Comparison of ENCODE assay signal across 19 mouse cellular contexts in genomic region chr13:47246459-47246858, GRCm38 (mm10).
DNase-seq lines count a peak whose midpoint lies in the region; ATAC-seq and TF ChIP-seq lines count a peak whose summit lies in the region.
"Had no signal": no experiment of that assay in that cellular context is flagged by ENCODE, and none has a peak within 500 bp of the region (broad histone marks: within the 10 kb centered on the region; RNA-seq: fewer than 3 reads in every experiment).

No protein-coding gene starts in this region.

- no peak for TF ChIP-seq CTCF in liver, adult 2 months (IDR thresholded peaks at IDR 0.05; ENCODE audit: low read depth, low read length)
- TF ChIP-seq CTCF in brain, embryonic 14.5 days (IDR thresholded peaks at IDR 0.05; ENCODE audit: borderline replicate concordance, extremely low read depth, insufficient read depth, insufficient read length): no peak
- peak; percentile 46; the same call in 1 of the 2 replicates for TF ChIP-seq CTCF in midbrain, postnatal 0 days (IDR thresholded peaks at IDR 0.05)

- no peaks in the 10 kb centered on the region for H3K27me3 ChIP-seq in heart, embryonic 10.5 days (ENCODE audit: insufficient read depth, poor library complexity, severe bottlenecking)
- H3K27me3 ChIP-seq in liver, adult 2 months (ENCODE audit: control insufficient read depth, insufficient read depth, low read length): no peaks in the 10 kb centered on the region
- H3K27me3 ChIP-seq in midbrain, postnatal 0 days (ENCODE audit: insufficient read depth, low read length): no peaks in the 10 kb centered on the region
- H3K27me3 ChIP-seq: embryonic facial prominence, embryonic 15.5 days had no signal

- 0 out of 2 replicates have a peak overlapping the region, but pooled peaks have one; percentile 22 for H3K27ac ChIP-seq in heart, embryonic 10.5 days
- peak overlapping the region; percentile 99 for H3K27ac ChIP-seq in liver, adult 2 months (replicated peaks; ENCODE audit: insufficient read depth, low read depth, low read length)
- 0 out of 2 replicates have a peak overlapping the region, but pooled peaks have one; percentile 18 for H3K27ac ChIP-seq in midbrain, postnatal 0 days (ENCODE audit: low read depth, low read length)
- H3K27ac ChIP-seq: embryonic facial prominence, embryonic 15.5 days; forebrain, embryonic 10.5 days; gastrocnemius, adult 2 months; hindbrain, embryonic 10.5 days; hindbrain, embryonic 14.5 days had no signal

- H3K4me1 ChIP-seq in heart, embryonic 10.5 days: peaks cover 39% of the 10 kb centered on the region
- peaks cover 48% of the 10 kb centered on the region for H3K4me1 ChIP-seq in liver, adult 2 months (ENCODE audit: control insufficient read depth, insufficient read depth, low read length)
- H3K4me1 ChIP-seq in midbrain, postnatal 0 days (ENCODE audit: insufficient read depth, low read length): 0 out of 2 replicates have a peak, but pooled peaks cover 8% of the 10 kb centered on the region

- no peak for DNase-seq in heart, embryonic 10.5 days (ENCODE audit: low spot score)
- no peak for DNase-seq in heart, adult 9 months (ENCODE audit: low spot score in 2 of 2)
- DNase-seq in liver, adult 2 months (ENCODE audit: extremely low read depth, low read depth, low spot score): no peak
- DNase-seq in liver: no peak
- peak; percentile 72 for DNase-seq in brain, embryonic 14.5 days (ENCODE audit: low read depth)
- DNase-seq in midbrain, postnatal 0 days (ENCODE audit: low spot score): no peak
- no peak for DNase-seq in c-Kit-positive CD71-positive TER-119-positive erythroid progenitor cells, embryonic 14.5 days (ENCODE audit: low spot score)
- DNase-seq: adrenal gland, postnatal 10 days; cerebellum, adult 18-20 months; cerebellum, adult 9-11 months; gastrocnemius, adult 2 months; gastrocnemius, postnatal 25 days had no signal

- no peak for ATAC-seq in midbrain, postnatal 0 days (ENCODE audit: low FRiP score)
- ATAC-seq: forebrain, embryonic 14.5 days had no signal

- H3K4me3 ChIP-seq in heart, embryonic 10.5 days: no peak overlapping the region
- no peak overlapping the region for H3K4me3 ChIP-seq in liver, adult 2 months (ENCODE audit: insufficient read depth, low read depth, low read length)
- no peak overlapping the region for H3K4me3 ChIP-seq in midbrain, postnatal 0 days (ENCODE audit: low read depth, low read length)
- H3K4me3 ChIP-seq: embryonic facial prominence, embryonic 15.5 days; erythroblast, embryonic 14.5 days; forebrain, embryonic 10.5 days; gastrocnemius, adult 2 months; hindbrain, embryonic 10.5 days had no signal

- H3K9me3 ChIP-seq in heart, embryonic 10.5 days: no peaks in the 10 kb centered on the region
- no peaks in the 10 kb centered on the region for H3K9me3 ChIP-seq in midbrain, postnatal 0 days (ENCODE audit: low read length)
- H3K9me3 ChIP-seq: embryonic facial prominence, embryonic 15.5 days; forebrain, embryonic 10.5 days; hindbrain, embryonic 10.5 days had no signal

- H3K79me2 ChIP-seq in liver, adult 2 months (ENCODE audit: control insufficient read depth, insufficient read depth, low read length): no peaks in the 10 kb centered on the region

- no peak overlapping the region for H3K4me2 ChIP-seq in midbrain, postnatal 0 days (ENCODE audit: low read depth, low read length, poor library complexity, severe bottlenecking)
- H3K4me2 ChIP-seq: embryonic facial prominence, embryonic 15.5 days; heart, embryonic 11.5 days; hindbrain, embryonic 14.5 days had no signal

- H3K36me3 ChIP-seq in heart, embryonic 10.5 days: peaks cover 14% of the 10 kb centered on the region; the same call in 1 of the 2 replicates
- peaks cover 36% of the 10 kb centered on the region for H3K36me3 ChIP-seq in liver, adult 2 months (ENCODE audit: control insufficient read depth, insufficient read depth, low read length)
- H3K36me3 ChIP-seq in midbrain, postnatal 0 days (ENCODE audit: insufficient read depth, low read length): no peaks in the 10 kb centered on the region
- H3K36me3 ChIP-seq: embryonic facial prominence, embryonic 15.5 days; forebrain, embryonic 10.5 days; hindbrain, embryonic 10.5 days had no signal

- H3K9ac ChIP-seq in liver, adult 2 months (ENCODE audit: low read depth, low read length): peak overlapping the region; percentile 36; the same call in 1 of the 2 replicates
- H3K9ac ChIP-seq in midbrain, postnatal 0 days (replicated peaks; ENCODE audit: low read length, poor library complexity, severe bottlenecking): no peak overlapping the region
- H3K9ac ChIP-seq: embryonic facial prominence, embryonic 15.5 days; hindbrain, embryonic 14.5 days had no signal

- no peak for TF ChIP-seq POLR2A in liver, adult 2 months (IDR thresholded peaks at IDR 0.05; ENCODE audit: extremely low read depth, insufficient read depth, low read length)
- no peak for TF ChIP-seq POLR2A in brain, embryonic 14.5 days (IDR thresholded peaks at IDR 0.05; ENCODE audit: borderline replicate concordance, extremely low read depth, insufficient read depth, insufficient read length, poor library complexity, severe bottlenecking)

- WGBS in heart, embryonic 10.5 days: 44% methylated on average over 10 of the region's 10 CpGs
- WGBS in liver, adult 2 months: 42% methylated on average over 10 of the region's 10 CpGs
- WGBS in midbrain, postnatal 0 days: 24% methylated on average over 10 of the region's 10 CpGs

Comparison
In these comparisons a context has a peak if more than half of its experiments do, and no peak if none do; other contexts are left out.
1. H3K27ac ChIP-seq: peak in every context shown above with its lines; median percentile 99 in liver, adult 2 months; 22 in heart, embryonic 10.5 days; 18 in midbrain, postnatal 0 days.